Mouse (Mus musculus): ENCODE data around the gene Emp3. TPM values are rescaled to one million over a fixed set of nuclear protein-coding genes. Genes with fewer than 3 reads are reported as not detected.
"Not testable (repeated sequence)": the region's sequence is repeated elsewhere in the genome, so short reads cannot be mapped to it uniquely, and the experiment has no call there.

Gene Emp3
- polyA plus RNA-seq, 1 experiment = 210 TPM

- 0 out of 2 replicates have a peak, but pooled peaks cover 3% of the 10 kb centered on the region for H3K4me1 ChIP-seq (ENCODE audit: control insufficient read depth, insufficient read depth, low read length)
- peak; percentile 69 for DNase-seq
- peak overlapping the region; percentile 69 for H3K4me3 ChIP-seq (replicated peaks; ENCODE audit: extremely low read depth, low read depth, low read length)
- TF ChIP-seq CTCF (IDR thresholded peaks at IDR 0.05; ENCODE audit: insufficient read depth, low read length) (no peak), POLR2A (IDR thresholded peaks at IDR 0.05; ENCODE audit: borderline replicate concordance, extremely low read depth, low read depth, low read length) (0 out of 2 replicates have a peak, but pooled peaks have one; percentile 16)
- 3% methylated on average over 19 of the region's 19 CpGs for WGBS
These were observed 23.9 kb downstream of the Emp3 start for GRCm38 (mm10) chr7:45897258-45897757.

DNA sequence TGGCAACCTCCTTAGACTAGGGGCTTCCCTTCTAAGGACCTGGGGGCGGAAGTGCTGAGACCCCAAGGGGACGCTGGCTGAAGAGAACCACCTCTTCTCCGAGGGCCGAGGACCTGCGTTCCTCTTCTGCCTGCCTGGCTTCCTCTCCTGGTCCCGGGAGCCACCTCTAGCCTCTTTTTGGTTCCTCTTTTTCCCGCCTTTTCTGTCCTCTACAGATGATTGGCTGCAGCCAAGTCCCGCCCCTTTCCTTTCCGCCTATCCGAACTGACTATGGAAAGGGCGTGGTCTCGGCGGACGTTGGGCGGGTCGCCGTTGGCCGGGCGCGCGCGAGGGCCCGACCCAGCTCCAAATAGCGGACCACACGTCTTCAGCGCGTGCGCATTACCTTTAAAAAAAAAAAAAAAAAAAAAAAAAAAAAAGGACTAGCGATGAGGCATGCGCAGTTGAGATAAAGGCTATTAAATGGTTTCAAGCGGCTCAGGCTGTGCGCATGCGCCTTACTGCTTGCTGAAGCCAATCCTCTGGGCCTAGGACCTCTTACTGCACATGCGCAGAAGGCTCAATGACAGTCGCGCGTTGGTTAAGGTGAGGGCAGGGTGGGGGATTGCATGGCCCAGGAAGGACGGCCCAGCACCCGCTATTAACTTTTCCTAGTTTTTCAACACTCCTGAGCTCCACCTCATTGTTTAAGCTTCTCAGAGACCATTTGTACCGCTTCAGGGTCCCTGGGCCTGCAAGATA, 24.5 kb downstream of the Emp3 start, which contains the start of the genes Syngr4 and Tmem143:
Gene Syngr4 (minus strand): TSS at position 198 of the 741 bp plus-strand sequence.
Gene Tmem143 (plus strand): TSS at position 425 of the 741 bp plus-strand sequence.
- Histone ChIP-seq H3K4me1 (ENCODE audit: control insufficient read depth, insufficient read depth, low read length) (0 out of 2 replicates have a peak, but pooled peaks cover 3% of the 10 kb centered on the region), H3K4me3 (replicated peaks; ENCODE audit: extremely low read depth, low read depth, low read length) (peak within 1 kb of the TSS; percentile 69)
- TF ChIP-seq POLR2A (IDR thresholded peaks at IDR 0.05; ENCODE audit: borderline replicate concordance, extremely low read depth, low read depth, low read length) (peak; percentile 95; the same call in 1 of the 2 replicates), CTCF (IDR thresholded peaks at IDR 0.05; ENCODE audit: insufficient read depth, low read length) (no peak)
- DNase-seq = peak; percentile 95
- 1% methylated on average over 40 of the region's 40 CpGs for WGBS

DNA sequence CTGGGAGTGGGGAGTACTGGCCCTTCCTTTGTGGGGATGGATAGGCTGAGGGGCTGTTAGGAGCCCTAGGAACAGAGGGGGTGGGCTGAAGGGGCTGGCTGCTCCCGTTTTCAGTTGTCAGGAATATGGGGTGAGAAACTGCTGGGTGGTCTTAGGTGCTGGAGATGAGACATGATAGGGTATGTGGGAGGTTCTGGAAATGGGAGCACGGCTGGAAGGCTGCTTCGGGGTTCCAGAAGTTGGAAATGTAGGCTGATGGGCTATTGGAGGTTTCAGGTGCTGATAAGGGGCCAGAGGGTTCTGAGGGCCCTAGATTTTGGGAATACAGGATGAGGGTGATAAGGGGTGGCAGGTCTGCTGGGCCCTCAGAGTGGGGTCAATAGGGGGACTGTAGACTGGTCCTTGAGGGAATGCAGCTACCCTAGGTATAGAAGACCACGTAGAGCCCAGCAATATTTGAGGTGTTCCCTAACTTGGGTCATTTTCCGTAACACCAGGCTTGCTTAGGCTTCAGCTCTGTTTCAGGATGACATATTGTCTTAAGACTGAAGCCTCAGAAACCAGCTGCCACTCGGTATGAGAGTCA, 25.2 kb downstream of the Emp3 start:
- no peak for DNase-seq
- no peak for TF ChIP-seq CTCF (IDR thresholded peaks at IDR 0.05; ENCODE audit: insufficient read depth, low read length)
- no peak for TF ChIP-seq POLR2A (IDR thresholded peaks at IDR 0.05; ENCODE audit: borderline replicate concordance, extremely low read depth, low read depth, low read length)
- Histone ChIP-seq H3K4me1 (ENCODE audit: control insufficient read depth, insufficient read depth, low read length) (0 out of 2 replicates have a peak, but pooled peaks cover 3% of the 10 kb centered on the region), H3K4me3 (replicated peaks; ENCODE audit: extremely low read depth, low read depth, low read length) (no peak overlapping the region)
- 72% methylated on average over 6 of the region's 6 CpGs for WGBS

- 0 out of 2 replicates have a peak, but pooled peaks cover 3% of the 10 kb centered on the region for H3K4me1 ChIP-seq (ENCODE audit: control insufficient read depth, insufficient read depth, low read length)
- no peak for TF ChIP-seq POLR2A (IDR thresholded peaks at IDR 0.05; ENCODE audit: borderline replicate concordance, extremely low read depth, low read depth, low read length)
- no peak for TF ChIP-seq CTCF (IDR thresholded peaks at IDR 0.05; ENCODE audit: insufficient read depth, low read length)
- DNase-seq = no peak
- 82% methylated on average over 2 of the region's 2 CpGs for WGBS
- H3K4me3 ChIP-seq (replicated peaks; ENCODE audit: extremely low read depth, low read depth, low read length) = no peak overlapping the region
These were observed 28.6 kb downstream of the Emp3 start for GRCm38 (mm10) chr7:45892651-45893050.

GRCm38 (mm10) chr7:45887246-45887645, 34.0 kb downstream of the Emp3 start:
- no peak for TF ChIP-seq CTCF (IDR thresholded peaks at IDR 0.05; ENCODE audit: insufficient read depth, low read length)
- no peak for TF ChIP-seq POLR2A (IDR thresholded peaks at IDR 0.05; ENCODE audit: borderline replicate concordance, extremely low read depth, low read depth, low read length)
- Histone ChIP-seq H3K4me1 (ENCODE audit: control insufficient read depth, insufficient read depth, low read length) (no peaks in the 10 kb centered on the region), H3K4me3 (replicated peaks; ENCODE audit: extremely low read depth, low read depth, low read length) (no peak overlapping the region)
- DNase-seq = no peak
- 41% methylated on average over 3 of the region's 3 CpGs for WGBS

DNA sequence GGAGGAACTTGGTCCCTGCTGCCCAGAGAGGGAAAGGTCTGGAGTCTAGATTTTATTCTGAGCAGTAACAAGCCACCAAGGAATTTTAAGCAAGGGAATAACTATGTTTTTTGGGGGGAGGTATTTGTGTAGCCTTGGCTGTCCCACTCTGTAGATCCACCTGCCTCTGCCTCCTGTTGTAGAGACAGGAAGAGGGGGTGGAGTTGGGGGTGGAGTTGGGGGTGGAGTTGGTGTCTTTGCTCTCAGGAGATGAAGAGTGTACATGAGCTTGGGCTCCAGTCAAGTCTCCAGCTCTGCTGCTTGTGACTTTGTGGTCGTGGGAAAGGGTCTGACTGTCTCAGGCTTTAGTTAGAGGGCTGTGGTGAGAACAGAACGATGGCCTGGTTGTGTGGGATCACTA, 40.2 kb downstream of the Emp3 start:
- Histone ChIP-seq H3K4me1 (ENCODE audit: control insufficient read depth, insufficient read depth, low read length) (no peaks in the 10 kb centered on the region), H3K4me3 (replicated peaks; ENCODE audit: extremely low read depth, low read depth, low read length) (no peak overlapping the region)
- WGBS = 78% methylated on average over 2 of the region's 2 CpGs
- no peak for TF ChIP-seq POLR2A (IDR thresholded peaks at IDR 0.05; ENCODE audit: borderline replicate concordance, extremely low read depth, low read depth, low read length)
- no peak for TF ChIP-seq CTCF (IDR thresholded peaks at IDR 0.05; ENCODE audit: insufficient read depth, low read length)
- no peak for DNase-seq

DNA sequence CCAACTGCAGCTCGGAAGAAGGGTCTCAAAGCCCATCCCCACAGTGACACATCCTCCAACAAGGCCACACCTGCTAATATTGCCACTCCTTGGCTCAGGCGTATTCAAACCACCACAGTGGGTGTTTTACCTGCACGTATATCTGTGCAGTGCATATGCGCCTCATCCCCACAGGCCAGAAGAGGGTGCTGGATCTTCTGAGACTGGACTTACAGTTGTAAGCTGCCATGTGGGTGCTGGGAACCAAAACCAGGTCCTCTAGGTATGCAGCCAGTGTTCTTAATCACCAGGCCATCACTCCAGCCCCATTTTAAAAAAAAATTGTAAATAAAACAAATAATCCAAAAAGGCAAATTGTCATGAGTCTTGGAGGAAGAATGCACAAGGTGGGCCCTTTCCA, 40.7 kb downstream of the Emp3 start:
- Histone ChIP-seq H3K4me3 (replicated peaks; ENCODE audit: extremely low read depth, low read depth, low read length) (no peak overlapping the region), H3K4me1 (ENCODE audit: control insufficient read depth, insufficient read depth, low read length) (no peaks in the 10 kb centered on the region)
- WGBS = over 99% methylated on average over 4 of the region's 4 CpGs
- no peak for TF ChIP-seq POLR2A (IDR thresholded peaks at IDR 0.05; ENCODE audit: borderline replicate concordance, extremely low read depth, low read depth, low read length)
- no peak for TF ChIP-seq CTCF (IDR thresholded peaks at IDR 0.05; ENCODE audit: insufficient read depth, low read length)
- no peak for DNase-seq

- DNase-seq; H3K4me3 ChIP-seq (replicated peaks; ENCODE audit: extremely low read depth, low read depth, low read length): not testable (repeated sequence)
- peaks cover 10% of the 10 kb centered on the region; the same call in 1 of the 2 replicates for H3K4me1 ChIP-seq (ENCODE audit: control insufficient read depth, insufficient read depth, low read length)
- 74% methylated on average over 1 of the region's 1 CpGs for WGBS
These were observed 42.9 kb downstream of the Emp3 start, which contains the start of gene Grin2d for GRCm38 (mm10) chr7:45878278-45878677. Grin2d (minus strand) TSS chr7:45878378.

DNA sequence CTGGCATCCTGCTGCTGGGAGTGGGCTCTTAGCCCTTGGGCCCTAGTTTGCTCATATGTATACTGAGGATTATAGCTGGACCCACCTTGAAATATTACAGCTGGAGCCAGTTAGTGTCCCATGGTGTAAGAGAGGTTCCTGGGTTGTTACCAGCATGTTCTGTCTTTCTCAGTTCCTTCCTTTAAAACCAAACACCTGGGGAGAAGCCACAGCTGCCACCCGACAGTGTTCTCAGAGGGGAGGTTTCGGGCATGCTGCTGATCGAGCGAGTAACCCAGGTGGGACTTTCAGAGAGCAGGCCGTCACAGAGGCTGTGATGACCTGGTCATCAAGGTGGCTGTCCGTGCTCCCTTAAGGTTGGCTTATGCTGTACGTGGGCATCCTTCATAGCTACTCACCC, 44.3 kb downstream of the Emp3 start:
- WGBS = 95% methylated on average over 7 of the region's 7 CpGs
- Histone ChIP-seq H3K4me3 (replicated peaks; ENCODE audit: extremely low read depth, low read depth, low read length) (no peak overlapping the region), H3K4me1 (ENCODE audit: control insufficient read depth, insufficient read depth, low read length) (peaks cover 10% of the 10 kb centered on the region; the same call in 1 of the 2 replicates)
- DNase-seq = no peak
- TF ChIP-seq POLR2A (IDR thresholded peaks at IDR 0.05; ENCODE audit: borderline replicate concordance, extremely low read depth, low read depth, low read length) = no peak
- TF ChIP-seq CTCF (IDR thresholded peaks at IDR 0.05; ENCODE audit: insufficient read depth, low read length) = no peak

Data from lung, adult 2 months (tissue).